Mouse (Mus musculus): ENCODE measurements around the gene Calm3.

Calm3 gene

GRCm38 (mm10) chr7:16891641-16892351 is 32.1 kb downstream of the Calm3 start, which contains the start of gene Gng8:
Gene Gng8 (plus strand): TSS chr7:16891786.
- no peak for DNase-seq (ENCODE audit: extremely low read depth, low read depth)

GRCm38 (mm10) chr7:16890944-16891343 is 33.0 kb downstream of the Calm3 start:
- no peak for DNase-seq (ENCODE audit: extremely low read depth, low read depth)

GRCm38 (mm10) chr7:16890536-16890935 is 33.4 kb downstream of the Calm3 start:
- no peak for DNase-seq (ENCODE audit: extremely low read depth, low read depth)

- no peak for DNase-seq (ENCODE audit: extremely low read depth, low read depth)
Measured at GRCm38 (mm10) chr7:16885905-16886304, 38.0 kb downstream of the Calm3 start.

GRCm38 (mm10) chr7:16885271-16885776 is 38.6 kb downstream of the Calm3 start:
- no peak for DNase-seq (ENCODE audit: extremely low read depth, low read depth)

- DNase-seq (ENCODE audit: extremely low read depth, low read depth) = no peak
Measured at GRCm38 (mm10) chr7:16884334-16884733, 39.6 kb downstream of the Calm3 start.

GRCm38 (mm10) chr7:16883162-16883561 is 40.8 kb downstream of the Calm3 start:
- no peak for DNase-seq (ENCODE audit: extremely low read depth, low read depth)

- no peak for DNase-seq (ENCODE audit: extremely low read depth, low read depth)
Measured at GRCm38 (mm10) chr7:16880615-16881014, 43.3 kb downstream of the Calm3 start.

GRCm38 (mm10) chr7:16879796-16880547 is 43.9 kb downstream of the Calm3 start:
- DNase-seq (ENCODE audit: extremely low read depth, low read depth) = no peak

GRCm38 (mm10) chr7:16877717-16878116 is 46.2 kb downstream of the Calm3 start:
- DNase-seq (ENCODE audit: extremely low read depth, low read depth) = no peak

- DNase-seq (ENCODE audit: extremely low read depth, low read depth) = no peak
Measured at GRCm38 (mm10) chr7:16876608-16877007, 47.3 kb downstream of the Calm3 start.

- no peak for DNase-seq (ENCODE audit: extremely low read depth, low read depth)
Measured at GRCm38 (mm10) chr7:16876006-16876405, 47.9 kb downstream of the Calm3 start.

GRCm38 (mm10) chr7:16875326-16875725 is 48.6 kb downstream of the Calm3 start:
- no peak for DNase-seq (ENCODE audit: extremely low read depth, low read depth)

GRCm38 (mm10) chr7:16875310-16875325 is 48.8 kb downstream of the Calm3 start, which contains the start of gene Dact3:
Gene Dact3 (plus strand): TSS chr7:16875317.
- no peak for DNase-seq (ENCODE audit: extremely low read depth, low read depth)

- DNase-seq (ENCODE audit: extremely low read depth, low read depth) = peak; percentile 98
Measured at GRCm38 (mm10) chr7:16874756-16875309, 49.1 kb downstream of the Calm3 start.

- DNase-seq (ENCODE audit: extremely low read depth, low read depth) = peak; percentile 55
Measured at GRCm38 (mm10) chr7:16874190-16874589, 49.7 kb downstream of the Calm3 start.

GRCm38 (mm10) chr7:16873392-16873791 is 50.5 kb downstream of the Calm3 start:
- DNase-seq (ENCODE audit: extremely low read depth, low read depth) = no peak

GRCm38 (mm10) chr7:16872478-16872877 is 51.4 kb downstream of the Calm3 start:
- no peak for DNase-seq (ENCODE audit: extremely low read depth, low read depth)

- no peak for DNase-seq (ENCODE audit: extremely low read depth, low read depth)
Measured at GRCm38 (mm10) chr7:16871600-16871999, 52.3 kb downstream of the Calm3 start.

GRCm38 (mm10) chr7:16869497-16869896 is 54.4 kb downstream of the Calm3 start:
- DNase-seq (ENCODE audit: extremely low read depth, low read depth) = no peak

GRCm38 (mm10) chr7:16867488-16867887 is 56.4 kb downstream of the Calm3 start:
- no peak for DNase-seq (ENCODE audit: extremely low read depth, low read depth)
